Mouse (Mus musculus) erythroblast, embryonic 14.5 days (primary cell): Measurements from ENCODE around the gene 4933421I07Rik.

Source experiments
- GATA1 ChIP-seq: IDR thresholded peaks from 2 replicates; pipeline ENCODE4 v1.6.1; 2012; ENCODE audit warnings: low read length, inconsistent platforms, mixed read lengths
- TAL1 ChIP-seq: IDR thresholded peaks from 3 replicates; pipeline ENCODE4 v1.6.1; 2012; ENCODE audit warnings: low read length, inconsistent platforms, mixed read lengths

DNA sequence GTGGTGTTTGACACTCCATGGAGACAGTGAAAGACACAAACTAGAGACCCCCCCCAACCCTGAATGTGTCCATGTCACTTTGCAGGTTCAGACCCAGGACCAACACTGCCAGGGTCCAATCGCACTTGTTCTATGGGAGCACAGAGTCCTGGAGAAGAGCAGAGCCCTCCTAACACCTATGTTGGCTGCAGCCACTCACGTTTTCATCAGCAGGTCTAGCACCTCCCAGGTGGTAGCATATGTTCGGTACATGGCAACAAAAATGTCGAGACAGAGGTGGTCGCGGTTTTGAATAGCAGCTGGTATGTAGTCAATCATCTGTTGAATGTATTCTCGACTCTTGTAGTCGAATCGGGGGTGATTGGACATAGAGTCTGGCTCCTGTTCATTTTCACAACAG is 568 bp downstream of the 4933421I07Rik start:
- TF ChIP-seq GATA1 (no peak), TAL1 (no peak)
